Mouse (Mus musculus): ENCODE data around the gene Far1. TPM values are rescaled to one million over a fixed set of nuclear protein-coding genes. Genes with fewer than 3 reads are reported as not detected.

Far1 gene
- polyA plus RNA-seq, 1 experiment from 2014 or later = 13.2 TPM

- Histone ChIP-seq H3K4me2 (ENCODE audit: low read depth, low read length) (peak overlapping the region; percentile 97), H3K4me3 (ENCODE audit: low read depth, low read length) (peak overlapping the region; percentile 98), H3K4me1 (ENCODE audit: insufficient read depth) (peaks cover 19% of the 10 kb centered on the region), H3K27me3 (ENCODE audit: insufficient read depth, low read length) (peaks cover 11% of the 10 kb centered on the region), H3K9ac (replicated peaks) (peak overlapping the region; percentile 78), H3K27ac (ENCODE audit: low read depth) (peak overlapping the region; percentile 77), H3K36me3 (replicated peaks; ENCODE audit: insufficient read depth, low read length) (no peaks in the 10 kb centered on the region), H3K9me3 (ENCODE audit: low read length) (no peaks in the 10 kb centered on the region)
- WGBS (ENCODE audit: insufficient replicate concordance) = 13% methylated on average over 20 of the region's 20 CpGs
- TF ChIP-seq EP300 (IDR thresholded peaks at IDR 0.05; ENCODE audit: low read depth) (peak; percentile 70; the same call in 1 of the 2 replicates), CTCF (IDR thresholded peaks at IDR 0.05; ENCODE audit: low read depth) (no peak)
- ATAC-seq = peak; percentile 12
- DNase-seq = no peak
Measured at GRCm38 (mm10) chr7:113512527-113513285, 928 bp upstream of the Far1 start.

- Histone ChIP-seq H3K4me3 (ENCODE audit: low read depth, low read length) (peak overlapping the region; percentile 98), H3K36me3 (replicated peaks; ENCODE audit: insufficient read depth, low read length) (no peaks in the 10 kb centered on the region), H3K9me3 (ENCODE audit: low read length) (no peaks in the 10 kb centered on the region), H3K27ac (ENCODE audit: low read depth) (peak overlapping the region; percentile 77), H3K4me1 (ENCODE audit: insufficient read depth) (peaks cover 19% of the 10 kb centered on the region), H3K4me2 (ENCODE audit: low read depth, low read length) (peak overlapping the region; percentile 97), H3K9ac (replicated peaks) (peak overlapping the region; percentile 84), H3K27me3 (ENCODE audit: insufficient read depth, low read length) (peaks cover 11% of the 10 kb centered on the region)
- DNase-seq (no peak), ATAC-seq (peak; percentile 74)
- WGBS (ENCODE audit: insufficient replicate concordance) = under 1% methylated on average over 30 of the region's 45 CpGs
- no peak for TF ChIP-seq CTCF (IDR thresholded peaks at IDR 0.05; ENCODE audit: low read depth)
- TF ChIP-seq EP300 (IDR thresholded peaks at IDR 0.05; ENCODE audit: low read depth) = no peak
Measured at GRCm38 (mm10) chr7:113513963-113514649, 472 bp downstream of the Far1 start.

- H3K4me1 ChIP-seq (ENCODE audit: insufficient read depth) = peaks cover 19% of the 10 kb centered on the region
- H3K4me3 ChIP-seq (ENCODE audit: low read depth, low read length) = no peak overlapping the region
- H3K9ac ChIP-seq (replicated peaks) = no peak overlapping the region
- DNase-seq = no peak
- WGBS (ENCODE audit: insufficient replicate concordance) = 83% methylated on average over 4 of the region's 4 CpGs
- ATAC-seq = no peak
- H3K27ac ChIP-seq (ENCODE audit: low read depth) = no peak overlapping the region
- H3K9me3 ChIP-seq (ENCODE audit: low read length) = no peaks in the 10 kb centered on the region
- H3K36me3 ChIP-seq (replicated peaks; ENCODE audit: insufficient read depth, low read length) = no peaks in the 10 kb centered on the region
- TF ChIP-seq EP300 (IDR thresholded peaks at IDR 0.05; ENCODE audit: low read depth) = no peak
- no peak for TF ChIP-seq CTCF (IDR thresholded peaks at IDR 0.05; ENCODE audit: low read depth)
- peak overlapping the region; percentile 13; the same call in 1 of the 2 replicates for H3K4me2 ChIP-seq (ENCODE audit: low read depth, low read length)
- H3K27me3 ChIP-seq (ENCODE audit: insufficient read depth, low read length) = peaks cover 11% of the 10 kb centered on the region; the same call in 1 of the 2 replicates
Measured at GRCm38 (mm10) chr7:113515831-113516230, 2.2 kb downstream of the Far1 start.

GRCm38 (mm10) chr7:113518419-113518818 lies 4.8 kb downstream of the Far1 start:
- DNase-seq (no peak), ATAC-seq (no peak)
- 0 out of 2 replicates have a peak, but pooled peaks cover 8% of the 10 kb centered on the region for H3K27me3 ChIP-seq (ENCODE audit: insufficient read depth, low read length)
- WGBS (ENCODE audit: insufficient replicate concordance) = 24% methylated on average over 3 of the region's 3 CpGs
- H3K4me3 ChIP-seq (ENCODE audit: low read depth, low read length) = no peak overlapping the region
- H3K9me3 ChIP-seq (ENCODE audit: low read length) = no peaks in the 10 kb centered on the region
- H3K9ac ChIP-seq (replicated peaks) = no peak overlapping the region
- H3K4me2 ChIP-seq (ENCODE audit: low read depth, low read length) = no peak overlapping the region
- H3K4me1 ChIP-seq (ENCODE audit: insufficient read depth) = peaks cover 10% of the 10 kb centered on the region; the same call in 1 of the 2 replicates
- TF ChIP-seq CTCF (IDR thresholded peaks at IDR 0.05; ENCODE audit: low read depth) = no peak
- no peak for TF ChIP-seq EP300 (IDR thresholded peaks at IDR 0.05; ENCODE audit: low read depth)
- no peaks in the 10 kb centered on the region for H3K36me3 ChIP-seq (replicated peaks; ENCODE audit: insufficient read depth, low read length)
- no peak overlapping the region for H3K27ac ChIP-seq (ENCODE audit: low read depth)

GRCm38 (mm10) chr7:113518961-113519360 lies 5.3 kb downstream of the Far1 start:
- WGBS (ENCODE audit: insufficient replicate concordance) = 76% methylated on average over 2 of the region's 2 CpGs
- Histone ChIP-seq H3K4me3 (ENCODE audit: low read depth, low read length) (no peak overlapping the region), H3K27ac (ENCODE audit: low read depth) (no peak overlapping the region), H3K4me2 (ENCODE audit: low read depth, low read length) (no peak overlapping the region), H3K9ac (replicated peaks) (no peak overlapping the region), H3K9me3 (ENCODE audit: low read length) (no peaks in the 10 kb centered on the region), H3K27me3 (ENCODE audit: insufficient read depth, low read length) (0 out of 2 replicates have a peak, but pooled peaks cover 7% of the 10 kb centered on the region), H3K4me1 (ENCODE audit: insufficient read depth) (peaks cover 10% of the 10 kb centered on the region; the same call in 1 of the 2 replicates), H3K36me3 (replicated peaks; ENCODE audit: insufficient read depth, low read length) (no peaks in the 10 kb centered on the region)
- no peak for ATAC-seq
- TF ChIP-seq CTCF (IDR thresholded peaks at IDR 0.05; ENCODE audit: low read depth) (no peak), EP300 (IDR thresholded peaks at IDR 0.05; ENCODE audit: low read depth) (no peak)
- no peak for DNase-seq

GRCm38 (mm10) chr7:113543158-113543557 lies 29.5 kb downstream of the Far1 start:
- H3K4me2 ChIP-seq (ENCODE audit: low read depth, low read length) = no peak overlapping the region
- no peaks in the 10 kb centered on the region for H3K4me1 ChIP-seq (ENCODE audit: insufficient read depth)
- H3K4me3 ChIP-seq (ENCODE audit: low read depth, low read length) = no peak overlapping the region
- H3K27ac ChIP-seq (ENCODE audit: low read depth) = no peak overlapping the region
- H3K9me3 ChIP-seq (ENCODE audit: low read length) = no peaks in the 10 kb centered on the region
- 48% methylated on average over 1 of the region's 1 CpGs for WGBS (ENCODE audit: insufficient replicate concordance)
- TF ChIP-seq EP300 (IDR thresholded peaks at IDR 0.05; ENCODE audit: low read depth) = peak; percentile 93
- TF ChIP-seq CTCF (IDR thresholded peaks at IDR 0.05; ENCODE audit: low read depth) = no peak
- H3K36me3 ChIP-seq (replicated peaks; ENCODE audit: insufficient read depth, low read length) = peaks cover 11% of the 10 kb centered on the region
- peak; percentile 59 for ATAC-seq
- no peak for DNase-seq
- no peak overlapping the region for H3K9ac ChIP-seq (replicated peaks)
- H3K27me3 ChIP-seq (ENCODE audit: insufficient read depth, low read length) = no peaks in the 10 kb centered on the region
